Mouse (Mus musculus) ZHBTc4 (cell line): ENCODE data around the gene Hk1.

Experiments
- DNase-seq: peaks from one replicate; pipeline ENCODE4 v3.0.0-alpha.2; 2011; ENCODE audit warnings: low read depth, low spot score

Hk1 gene

GRCm38 (mm10) chr10:62275235-62275634, 104.5 kb downstream of the Hk1 start:
- peak; percentile 85 for DNase-seq

- DNase-seq, result no peak
Measured at GRCm38 (mm10) chr10:62269278-62269677, 110.4 kb downstream of the Hk1 start.

GRCm38 (mm10) chr10:62264299-62264698, 115.4 kb downstream of the Hk1 start:
- no peak for DNase-seq

GRCm38 (mm10) chr10:62261115-62261886, 118.4 kb downstream of the Hk1 start:
- peak; percentile 98 for DNase-seq

- no peak for DNase-seq
Measured at GRCm38 (mm10) chr10:62258298-62258697, 121.4 kb downstream of the Hk1 start.

- DNase-seq, result no peak
Measured at GRCm38 (mm10) chr10:62252496-62253235, 127.0 kb downstream of the Hk1 start.

- peak; percentile 26 for DNase-seq
Measured at GRCm38 (mm10) chr10:62252000-62252488, 127.7 kb downstream of the Hk1 start, which contains the start of gene Tacr2. Gene Tacr2, plus strand, starts transcription at chr10:62252438.

DNA sequence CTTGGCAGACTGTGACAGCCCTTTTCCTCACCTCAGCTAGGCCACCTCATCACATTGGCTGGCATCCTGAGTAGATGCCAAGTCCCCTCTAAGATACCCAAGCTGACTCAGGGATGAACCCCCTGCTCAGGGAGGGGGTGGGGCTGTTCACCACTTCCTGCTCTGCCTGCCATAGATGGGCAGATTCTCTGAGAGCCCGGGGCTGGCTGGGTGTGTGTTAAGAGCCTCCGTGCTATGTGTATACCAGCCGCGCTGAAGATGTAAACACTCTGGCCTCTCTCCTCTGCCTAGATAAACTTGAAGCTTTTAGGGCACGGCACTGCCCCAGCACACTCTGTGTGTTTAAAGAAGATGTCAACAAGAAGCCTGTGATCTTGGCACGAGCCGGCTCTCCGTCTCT, 131.9 kb downstream of the Hk1 start:
- DNase-seq, result no peak

DNA sequence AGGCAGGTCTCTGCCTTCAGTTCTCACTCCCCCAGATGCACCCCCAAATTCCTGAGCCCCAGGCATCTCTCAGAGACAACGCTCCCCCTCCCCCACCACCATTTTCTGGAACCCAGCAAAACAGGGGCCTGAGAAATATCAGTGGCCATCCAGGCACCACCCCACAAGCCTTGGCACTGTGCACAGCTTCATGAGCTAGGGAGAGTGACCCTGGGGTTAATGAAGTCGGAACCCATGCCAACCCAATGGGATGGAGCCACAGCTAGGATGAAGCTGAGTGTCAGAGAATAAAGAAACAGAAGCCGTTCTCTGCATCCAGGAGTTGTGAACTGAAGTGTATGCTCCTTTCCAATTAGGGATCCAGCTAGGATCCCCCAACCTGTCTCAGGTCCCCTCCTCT, 132.6 kb downstream of the Hk1 start:
- no peak for DNase-seq

GRCm38 (mm10) chr10:62244067-62244466, 135.6 kb downstream of the Hk1 start:
- peak; percentile 31 for DNase-seq

- DNase-seq, result peak; percentile 88
Measured at GRCm38 (mm10) chr10:62242896-62243295, 136.8 kb downstream of the Hk1 start.

DNA sequence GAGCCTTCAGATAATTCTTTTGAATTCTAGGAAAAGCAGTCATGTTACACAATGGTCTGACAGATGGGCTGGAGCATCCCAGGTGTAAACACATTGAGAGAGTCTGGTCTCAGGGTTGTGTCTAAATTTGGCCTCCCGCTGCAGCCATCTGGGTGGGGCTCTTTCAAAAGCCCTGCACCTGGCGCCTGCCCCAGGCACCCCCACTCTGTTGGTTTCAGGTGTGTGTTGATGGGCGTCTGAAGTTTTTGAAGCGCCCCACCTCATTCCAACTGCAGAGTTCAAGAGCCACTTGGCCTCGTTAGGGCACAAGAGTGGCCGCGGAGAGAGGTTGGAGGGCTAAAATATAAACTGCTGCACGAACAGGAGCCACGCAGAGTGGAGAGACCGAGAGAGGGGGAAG, 137.3 kb downstream of the Hk1 start:
- no peak for DNase-seq

DNA sequence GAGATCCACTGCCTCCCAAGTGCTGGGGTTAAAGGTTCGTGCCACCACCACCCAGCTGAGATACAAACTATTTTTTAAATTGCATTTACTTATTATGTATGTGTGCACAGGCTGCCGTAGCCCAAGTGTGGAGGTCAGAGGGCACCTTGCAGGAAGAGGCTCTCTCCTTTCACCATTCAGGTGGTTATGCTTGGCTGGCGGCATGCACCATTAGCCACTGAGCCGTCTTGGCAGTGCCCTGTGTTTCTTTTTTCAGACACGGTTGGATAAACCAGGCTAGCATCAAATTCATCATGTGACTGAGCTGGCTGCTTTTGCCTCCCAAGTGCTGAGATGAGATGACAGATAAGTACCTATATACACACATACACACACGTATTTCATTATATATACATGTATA, 140.4 kb downstream of the Hk1 start:
- no peak for DNase-seq

- no peak for DNase-seq
Measured at GRCm38 (mm10) chr10:62238688-62239087, 141.0 kb downstream of the Hk1 start.

DNA sequence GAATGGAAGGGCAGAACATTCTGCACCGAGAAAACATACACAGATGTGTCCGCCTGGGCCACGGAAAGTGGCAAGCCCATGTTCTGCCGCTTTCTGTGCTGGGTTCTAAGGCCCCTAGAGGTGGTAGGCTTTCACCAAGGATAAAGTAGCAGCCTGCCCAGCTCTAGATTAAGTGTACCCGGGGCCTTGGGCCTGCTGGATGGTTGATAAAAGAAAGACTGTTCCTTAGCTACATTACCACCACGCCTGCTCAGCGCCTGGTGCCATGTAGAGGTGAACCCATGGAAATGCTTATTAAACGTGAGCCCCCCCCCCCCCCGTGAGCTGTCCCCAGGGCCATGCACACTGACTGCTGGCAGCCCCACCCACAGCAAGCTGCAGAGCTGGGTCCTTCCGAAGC, 142.5 kb downstream of the Hk1 start:
- DNase-seq, result no peak

GRCm38 (mm10) chr10:62236165-62236564, 143.5 kb downstream of the Hk1 start:
- no peak for DNase-seq

- DNase-seq, result no peak
Measured at GRCm38 (mm10) chr10:62231811-62232210, 147.9 kb downstream of the Hk1 start.

GRCm38 (mm10) chr10:62231395-62231732, 148.3 kb downstream of the Hk1 start:
- no peak for DNase-seq

DNA sequence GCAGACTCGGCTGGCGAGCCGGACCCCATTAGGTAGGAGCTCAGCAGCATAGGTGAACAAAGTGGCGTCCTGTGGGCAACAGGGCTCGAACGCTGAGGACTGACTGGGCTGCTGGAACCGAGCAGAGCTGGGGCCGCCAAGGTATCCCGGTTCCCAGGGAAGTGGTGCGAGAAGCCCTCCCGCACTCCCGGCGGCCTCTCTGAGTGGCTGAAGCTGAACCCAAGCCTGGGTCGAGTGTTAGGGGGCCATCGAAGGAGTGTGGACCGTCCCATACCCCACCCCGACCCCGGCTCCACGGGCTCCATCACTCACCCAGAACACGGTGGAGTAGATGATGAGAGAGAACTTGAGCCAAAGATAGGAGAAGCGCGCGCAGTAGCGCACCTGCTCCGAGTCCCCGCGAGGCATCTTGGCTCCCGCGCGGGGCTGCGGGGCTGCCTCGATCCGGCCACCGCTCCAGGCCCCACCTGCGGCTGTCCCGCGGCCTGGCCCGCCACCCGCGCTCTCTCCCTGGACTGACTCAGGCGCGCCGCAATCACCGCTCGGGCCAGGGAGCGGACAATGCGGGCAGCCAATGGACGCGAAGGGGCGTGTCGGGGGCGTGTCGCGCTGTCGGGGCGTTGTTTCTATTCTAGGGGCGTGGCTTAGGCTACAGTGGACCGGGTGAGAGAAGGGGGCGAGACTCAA, 148.9 kb downstream of the Hk1 start, which contains the start of gene Tspan15:
Tspan15 (minus strand) TSS at position 544 of the 687 bp plus-strand sequence.
- peak; percentile 95 for DNase-seq

GRCm38 (mm10) chr10:62228126-62228525, 151.6 kb downstream of the Hk1 start:
- no peak for DNase-seq

DNA sequence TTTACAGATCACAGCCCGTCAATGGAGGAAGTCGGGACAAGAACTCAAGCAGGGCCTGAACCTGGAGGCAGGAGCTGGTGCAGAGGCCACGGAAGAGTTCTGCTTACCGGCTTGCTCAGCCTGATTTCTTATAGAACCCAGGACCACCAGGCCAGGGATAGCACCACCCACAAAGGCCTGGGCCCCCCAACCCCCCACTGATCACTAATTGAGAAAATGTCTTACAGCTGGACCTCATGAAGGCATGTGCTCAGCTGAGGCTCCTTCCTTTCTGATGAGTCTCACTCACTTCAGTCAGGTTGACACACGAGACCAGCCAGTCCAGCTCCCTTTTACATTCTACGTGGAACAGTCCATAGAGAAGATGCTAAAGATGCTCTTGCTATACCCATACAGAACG, 153.9 kb downstream of the Hk1 start:
- DNase-seq, result no peak

DNA sequence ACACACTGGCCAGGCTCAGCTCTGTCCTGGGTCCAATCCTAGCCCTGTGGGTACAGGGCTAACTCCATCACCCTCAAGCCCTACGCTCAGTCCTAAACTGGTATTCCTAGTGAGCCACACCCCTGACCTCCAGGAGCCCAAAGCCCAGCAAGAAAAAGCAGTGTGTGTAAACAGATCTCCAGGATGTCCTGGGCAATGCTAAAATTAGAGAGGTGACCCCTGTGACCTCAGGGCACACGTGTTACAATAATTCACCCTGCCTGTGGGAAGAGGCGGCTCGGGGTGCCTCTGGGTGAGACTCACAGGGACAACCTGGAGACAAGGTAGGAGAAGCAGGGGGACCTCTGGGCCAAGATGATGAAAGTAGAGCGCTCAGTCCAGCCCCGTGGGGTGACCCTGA, 155.5 kb downstream of the Hk1 start:
- DNase-seq, result no peak
